Mouse (Mus musculus): ENCODE data around the gene Nrcam. TPM values are rescaled to one million over a fixed set of nuclear protein-coding genes. Genes with fewer than 3 reads are reported as not detected.

The Nrcam gene
- polyA plus RNA-seq, 1 experiment from 2014 or later: 131 TPM

GRCm38 (mm10) chr12:44450930-44451329 is 122.2 kb downstream of the Nrcam start:
- Histone ChIP-seq H3K4me2 (replicated peaks) (no peak overlapping the region), H3K27ac (replicated peaks) (no peak overlapping the region), H3K9ac (replicated peaks) (no peak overlapping the region), H3K4me3 (no peak overlapping the region), H3K36me3 (no peaks in the 10 kb centered on the region), H3K4me1 (peaks cover 5% of the 10 kb centered on the region; the same call in 1 of the 2 replicates), H3K9me3 (no peaks in the 10 kb centered on the region), H3K27me3 (no peaks in the 10 kb centered on the region)
- 71% methylated on average over 6 of the region's 6 CpGs for WGBS
- no peak for ATAC-seq (ENCODE audit: low FRiP score, low read depth)

- ATAC-seq (ENCODE audit: low FRiP score, low read depth): no peak
- H3K9me3 ChIP-seq: no peaks in the 10 kb centered on the region
- H3K4me2 ChIP-seq (replicated peaks): no peak overlapping the region
- peaks cover 5% of the 10 kb centered on the region; the same call in 1 of the 2 replicates for H3K4me1 ChIP-seq
- H3K9ac ChIP-seq (replicated peaks): no peak overlapping the region
- WGBS: 52% methylated on average over 1 of the region's 1 CpGs
- no peak overlapping the region for H3K4me3 ChIP-seq
- no peak overlapping the region for H3K27ac ChIP-seq (replicated peaks)
- no peaks in the 10 kb centered on the region for H3K36me3 ChIP-seq
- H3K27me3 ChIP-seq: no peaks in the 10 kb centered on the region
These were observed 123.1 kb downstream of the Nrcam start for GRCm38 (mm10) chr12:44451742-44452141.

- Histone ChIP-seq H3K4me3 (no peak overlapping the region), H3K27me3 (no peaks in the 10 kb centered on the region)
- 97% methylated on average over 4 of the region's 4 CpGs for WGBS
These were observed 125.1 kb downstream of the Nrcam start for GRCm38 (mm10) chr12:44453791-44454190.

GRCm38 (mm10) chr12:44457961-44458360 is 129.3 kb downstream of the Nrcam start:
- Histone ChIP-seq H3K27ac (replicated peaks) (no peak overlapping the region), H3K9me3 (no peaks in the 10 kb centered on the region), H3K4me1 (peaks cover 6% of the 10 kb centered on the region), H3K4me3 (no peak overlapping the region), H3K27me3 (no peaks in the 10 kb centered on the region), H3K9ac (replicated peaks) (no peak overlapping the region), H3K4me2 (replicated peaks) (no peak overlapping the region), H3K36me3 (no peaks in the 10 kb centered on the region)
- WGBS: 85% methylated on average over 4 of the region's 4 CpGs
- ATAC-seq (ENCODE audit: low FRiP score, low read depth): no peak

More at GRCm38 (mm10) chr12:44453791-44454190, 125.1 kb downstream of the Nrcam start:
- H3K36me3 ChIP-seq: no peaks in the 10 kb centered on the region
- no peak overlapping the region for H3K27ac ChIP-seq (replicated peaks)
- no peak overlapping the region for H3K9ac ChIP-seq (replicated peaks)
- H3K9me3 ChIP-seq: no peaks in the 10 kb centered on the region
- no peak for ATAC-seq (ENCODE audit: low FRiP score, low read depth)
- H3K4me2 ChIP-seq (replicated peaks): no peak overlapping the region
- H3K4me1 ChIP-seq: peaks cover 5% of the 10 kb centered on the region; the same call in 1 of the 2 replicates

GRCm38 (mm10) chr12:44462436-44462835 is 133.8 kb downstream of the Nrcam start:
- Histone ChIP-seq H3K9me3 (no peaks in the 10 kb centered on the region), H3K27me3 (no peaks in the 10 kb centered on the region), H3K27ac (replicated peaks) (peak overlapping the region; percentile 56), H3K9ac (replicated peaks) (no peak overlapping the region), H3K4me1 (peaks cover 7% of the 10 kb centered on the region), H3K36me3 (no peaks in the 10 kb centered on the region), H3K4me3 (no peak overlapping the region), H3K4me2 (replicated peaks) (no peak overlapping the region)
- ATAC-seq (ENCODE audit: low FRiP score, low read depth): peak; percentile 41; the same call in 1 of the 2 replicates
- WGBS: 61% methylated on average over 4 of the region's 4 CpGs

GRCm38 (mm10) chr12:44462976-44463375 is 134.3 kb downstream of the Nrcam start:
- Histone ChIP-seq H3K4me3 (no peak overlapping the region), H3K36me3 (no peaks in the 10 kb centered on the region), H3K9me3 (no peaks in the 10 kb centered on the region), H3K27ac (replicated peaks) (peak overlapping the region; percentile 56), H3K4me1 (peaks cover 7% of the 10 kb centered on the region), H3K9ac (replicated peaks) (no peak overlapping the region), H3K4me2 (replicated peaks) (no peak overlapping the region), H3K27me3 (no peaks in the 10 kb centered on the region)
- ATAC-seq (ENCODE audit: low FRiP score, low read depth): no peak; the same call in 1 of the 2 replicates
- WGBS: 71% methylated on average over 6 of the region's 6 CpGs

GRCm38 (mm10) chr12:44471073-44471472 is 142.4 kb downstream of the Nrcam start:
- Histone ChIP-seq H3K9me3 (no peaks in the 10 kb centered on the region), H3K27ac (replicated peaks) (no peak overlapping the region), H3K4me3 (no peak overlapping the region), H3K27me3 (no peaks in the 10 kb centered on the region), H3K4me1 (no peaks in the 10 kb centered on the region), H3K4me2 (replicated peaks) (no peak overlapping the region), H3K36me3 (no peaks in the 10 kb centered on the region), H3K9ac (replicated peaks) (no peak overlapping the region)
- 88% methylated on average over 5 of the region's 5 CpGs for WGBS
- ATAC-seq (ENCODE audit: low FRiP score, low read depth): no peak

GRCm38 (mm10) chr12:44475355-44475754 is 146.7 kb downstream of the Nrcam start:
- H3K4me2 ChIP-seq (replicated peaks): no peak overlapping the region
- no peaks in the 10 kb centered on the region for H3K27me3 ChIP-seq
- H3K9ac ChIP-seq (replicated peaks): no peak overlapping the region
- H3K4me1 ChIP-seq: 0 out of 2 replicates have a peak, but pooled peaks cover 5% of the 10 kb centered on the region
- H3K9me3 ChIP-seq: no peaks in the 10 kb centered on the region
- no peaks in the 10 kb centered on the region for H3K36me3 ChIP-seq
- no peak overlapping the region for H3K27ac ChIP-seq (replicated peaks)
- no peak overlapping the region for H3K4me3 ChIP-seq
- ATAC-seq (ENCODE audit: low FRiP score, low read depth): no peak

- WGBS: 84% methylated on average over 6 of the region's 6 CpGs
- Histone ChIP-seq H3K36me3 (no peaks in the 10 kb centered on the region), H3K4me1 (peaks cover 9% of the 10 kb centered on the region; the same call in 1 of the 2 replicates), H3K4me2 (replicated peaks) (no peak overlapping the region), H3K4me3 (no peak overlapping the region), H3K9ac (replicated peaks) (no peak overlapping the region), H3K9me3 (peaks cover 4% of the 10 kb centered on the region; the same call in 1 of the 2 replicates), H3K27me3 (no peaks in the 10 kb centered on the region), H3K27ac (replicated peaks) (no peak overlapping the region)
- ATAC-seq (ENCODE audit: low FRiP score, low read depth): no peak
These were observed 150.8 kb downstream of the Nrcam start for GRCm38 (mm10) chr12:44479260-44480030.

GRCm38 (mm10) chr12:44480031-44480419 is 151.3 kb downstream of the Nrcam start:
- no peaks in the 10 kb centered on the region for H3K36me3 ChIP-seq
- H3K27ac ChIP-seq (replicated peaks): no peak overlapping the region
- no peaks in the 10 kb centered on the region for H3K27me3 ChIP-seq
- peaks cover 4% of the 10 kb centered on the region; the same call in 1 of the 2 replicates for H3K9me3 ChIP-seq
- no peak overlapping the region for H3K4me2 ChIP-seq (replicated peaks)
- H3K4me3 ChIP-seq: no peak overlapping the region
- peaks cover 9% of the 10 kb centered on the region; the same call in 1 of the 2 replicates for H3K4me1 ChIP-seq
- WGBS: 90% methylated on average over 2 of the region's 2 CpGs
- ATAC-seq (ENCODE audit: low FRiP score, low read depth): no peak
- no peak overlapping the region for H3K9ac ChIP-seq (replicated peaks)

GRCm38 (mm10) chr12:44481415-44481814 is 152.7 kb downstream of the Nrcam start:
- H3K4me3 ChIP-seq: no peak overlapping the region
- H3K9ac ChIP-seq (replicated peaks): no peak overlapping the region
- H3K4me1 ChIP-seq: peaks cover 9% of the 10 kb centered on the region; the same call in 1 of the 2 replicates
- WGBS: 57% methylated on average over 3 of the region's 3 CpGs
- peak; percentile 38; the same call in 1 of the 2 replicates for ATAC-seq (ENCODE audit: low FRiP score, low read depth)
- no peaks in the 10 kb centered on the region for H3K36me3 ChIP-seq
- peaks cover 4% of the 10 kb centered on the region; the same call in 1 of the 2 replicates for H3K9me3 ChIP-seq
- no peak overlapping the region for H3K27ac ChIP-seq (replicated peaks)
- H3K27me3 ChIP-seq: no peaks in the 10 kb centered on the region
- H3K4me2 ChIP-seq (replicated peaks): no peak overlapping the region

GRCm38 (mm10) chr12:44492759-44493479 is 164.2 kb downstream of the Nrcam start:
- WGBS: 43% methylated on average over 5 of the region's 5 CpGs
- H3K4me1 ChIP-seq: peaks cover 7% of the 10 kb centered on the region
- ATAC-seq (ENCODE audit: low FRiP score, low read depth): no peak
- no peaks in the 10 kb centered on the region for H3K9me3 ChIP-seq
- H3K4me3 ChIP-seq: no peak overlapping the region
- no peaks in the 10 kb centered on the region for H3K36me3 ChIP-seq
- H3K27me3 ChIP-seq: no peaks in the 10 kb centered on the region
- H3K27ac ChIP-seq (replicated peaks): no peak overlapping the region
- no peak overlapping the region for H3K4me2 ChIP-seq (replicated peaks)
- H3K9ac ChIP-seq (replicated peaks): no peak overlapping the region
